Mouse (Mus musculus) testis, adult 2 months (tissue): Measurements from ENCODE around the gene Trim15.

Experiments
- CTCF ChIP-seq: fragments of 200-500 bp; IDR thresholded peaks from 2 replicates; pipeline ENCODE4 v1.5.1; 2012; ENCODE audit warnings: low read depth, mild to moderate bottlenecking, inconsistent platforms, low read length, moderate library complexity; ENCODE audit not compliant: control insufficient read depth, insufficient read depth, insufficient replicate concordance
- POLR2A ChIP-seq: fragments of 200-500 bp; IDR thresholded peaks from 2 replicates; pipeline ENCODE4 v1.6.1; 2012; ENCODE audit warnings: low read depth, mild to moderate bottlenecking, inconsistent platforms, low read length, moderate library complexity; ENCODE audit not compliant: control insufficient read depth

DNA sequence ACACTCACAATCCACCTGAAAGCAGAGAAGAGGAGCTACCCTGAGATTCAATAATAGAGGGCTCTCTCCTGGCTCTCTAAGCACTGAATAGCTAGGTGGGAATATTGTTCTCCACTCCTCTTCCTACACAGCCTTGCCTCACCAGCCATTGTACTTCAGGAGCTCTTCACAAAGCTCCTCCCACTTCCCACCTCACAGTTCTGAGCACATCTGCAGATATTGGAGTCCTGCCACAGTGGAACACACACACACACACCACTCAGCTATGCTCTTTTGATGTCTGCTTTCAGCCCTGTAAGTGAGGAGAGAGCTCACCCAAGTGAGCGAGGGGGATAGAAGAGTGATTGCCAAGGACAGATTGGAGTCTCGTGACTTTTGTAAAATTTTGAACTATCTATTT, 16.3 kb upstream of the Trim15 start:
- TF ChIP-seq POLR2A (no peak), CTCF (no peak)
